Mouse (Mus musculus) intestine, postnatal 0 days (tissue): ENCODE measurements around the gene Crebl2. TPM values are rescaled to one million over a fixed set of nuclear protein-coding genes. Genes with fewer than 3 reads are reported as not detected.
A peak's percentile ranks its signal among the peaks of the same experiment; 100 is the strongest.

Experiments
- ATAC-seq: fragments of 200-750 bp; cut with Nextera tagmentation; 2 replicates; pipeline ENCODE4 v1.8.0; 2017; ENCODE audit warnings: mild to moderate bottlenecking, moderate TSS enrichment, moderate library complexity
- H3K27ac ChIP-seq: fragments of 300-500 bp; sonication (generic); 2 replicates; pipeline ENCODE4 v1.5.1; 2014; ENCODE audit warnings: mild to moderate bottlenecking, low read depth, low read length, moderate library complexity
- H3K27me3 ChIP-seq: fragments of 300-500 bp; sonication (generic); replicated peaks from 2 replicates; pipeline ENCODE4 v1.6.1; 2014; ENCODE audit warnings: low read length, mixed read lengths; ENCODE audit not compliant: control insufficient read depth, insufficient read depth
- H3K36me3 ChIP-seq: fragments of 300-500 bp; sonication (generic); 2 replicates; pipeline ENCODE4 v1.6.1; 2014; ENCODE audit warnings: mild to moderate bottlenecking, moderate library complexity; ENCODE audit not compliant: control insufficient read depth, insufficient read depth
- H3K4me1 ChIP-seq: fragments of 300-500 bp; sonication (generic); replicated peaks from 2 replicates; pipeline ENCODE4 v1.6.1; 2014; ENCODE audit warnings: antibody characterized with exemption, low read length, mixed read lengths; ENCODE audit not compliant: control insufficient read depth, insufficient read depth
- H3K4me2 ChIP-seq: fragments of 300-500 bp; sonication (generic); replicated peaks from 2 replicates; pipeline ENCODE4 v1.6.1; 2014; ENCODE audit warnings: low read depth, mild to moderate bottlenecking, moderate library complexity
- H3K4me3 ChIP-seq: fragments of 300-500 bp; sonication (generic); 2 replicates; pipeline ENCODE4 v1.5.1; 2014; ENCODE audit warnings: low read depth, low read length
- H3K9ac ChIP-seq: fragments of 300-500 bp; sonication (generic); 2 replicates; pipeline ENCODE4 v1.6.1; 2014; ENCODE audit warnings: mild to moderate bottlenecking, low read depth, low read length
- H3K9me3 ChIP-seq: fragments of 300-500 bp; sonication (generic); 2 replicates; pipeline ENCODE4 v1.6.1; 2016; ENCODE audit warnings: mixed run types; ENCODE audit not compliant: control insufficient read depth
- CTCF ChIP-seq: sonication (generic); IDR thresholded peaks from 2 replicates; pipeline ENCODE4 v1.5.1; 2016; ENCODE audit warnings: low read depth, mild to moderate bottlenecking, control low read depth, antibody characterized with exemption, moderate library complexity
- WGBS: fragments of 180-500 bp; shearing (Covaris S2); extraction: QIAGEN DNeasy Blood & Tissue Kit; methylation state at CpG from one replicate; pipeline ENCODE4 v1.1.7; 2014; 5-methylcytosine and 5-hydroxymethylcytosine counted together
- polyA plus RNA-seq: library from polyadenylated mRNA; unstranded; fragments of >200 nt; fragmentation: Nextera tagmentation; extraction: Ambion mirVana; gene quantifications from 2 replicates; pipeline ENCODE4 v1.2.1, GENCODE M21; 2015

Gene Crebl2
- polyA plus RNA-seq, 1 experiment from 2014 or later: 4.9 TPM

DNA sequence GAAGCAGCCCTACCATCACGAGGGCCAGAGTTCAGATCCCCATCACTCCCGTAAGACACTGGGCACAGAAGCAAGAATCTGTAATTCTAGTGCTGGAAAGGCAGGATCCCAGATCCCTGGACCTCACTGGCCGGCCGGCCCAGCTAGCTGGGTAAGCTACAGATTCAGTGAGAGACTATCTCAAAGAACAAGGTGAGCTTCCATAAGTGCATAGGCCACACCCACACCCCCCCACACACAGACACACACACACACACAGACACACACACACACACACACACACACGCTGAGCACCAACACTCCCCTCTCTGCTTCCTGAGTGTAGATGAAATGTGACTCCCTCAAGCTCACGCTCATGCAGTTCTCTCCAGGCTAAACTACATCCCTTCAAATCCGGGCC is 60.5 kb downstream of the Crebl2 start:
- H3K27me3 ChIP-seq: no peaks in the 10 kb centered on the region
- no peaks in the 10 kb centered on the region for H3K4me1 ChIP-seq
- no peak for TF ChIP-seq CTCF
- no peaks in the 10 kb centered on the region; the same call in 1 of the 2 replicates for H3K36me3 ChIP-seq
- no peak overlapping the region for H3K4me2 ChIP-seq
- H3K9ac ChIP-seq: no peak overlapping the region
- H3K4me3 ChIP-seq: no peak overlapping the region
- no peak overlapping the region for H3K27ac ChIP-seq
- no peak for ATAC-seq
- 83% methylated on average over 7 of the region's 7 CpGs for WGBS
- no peaks in the 10 kb centered on the region for H3K9me3 ChIP-seq

DNA sequence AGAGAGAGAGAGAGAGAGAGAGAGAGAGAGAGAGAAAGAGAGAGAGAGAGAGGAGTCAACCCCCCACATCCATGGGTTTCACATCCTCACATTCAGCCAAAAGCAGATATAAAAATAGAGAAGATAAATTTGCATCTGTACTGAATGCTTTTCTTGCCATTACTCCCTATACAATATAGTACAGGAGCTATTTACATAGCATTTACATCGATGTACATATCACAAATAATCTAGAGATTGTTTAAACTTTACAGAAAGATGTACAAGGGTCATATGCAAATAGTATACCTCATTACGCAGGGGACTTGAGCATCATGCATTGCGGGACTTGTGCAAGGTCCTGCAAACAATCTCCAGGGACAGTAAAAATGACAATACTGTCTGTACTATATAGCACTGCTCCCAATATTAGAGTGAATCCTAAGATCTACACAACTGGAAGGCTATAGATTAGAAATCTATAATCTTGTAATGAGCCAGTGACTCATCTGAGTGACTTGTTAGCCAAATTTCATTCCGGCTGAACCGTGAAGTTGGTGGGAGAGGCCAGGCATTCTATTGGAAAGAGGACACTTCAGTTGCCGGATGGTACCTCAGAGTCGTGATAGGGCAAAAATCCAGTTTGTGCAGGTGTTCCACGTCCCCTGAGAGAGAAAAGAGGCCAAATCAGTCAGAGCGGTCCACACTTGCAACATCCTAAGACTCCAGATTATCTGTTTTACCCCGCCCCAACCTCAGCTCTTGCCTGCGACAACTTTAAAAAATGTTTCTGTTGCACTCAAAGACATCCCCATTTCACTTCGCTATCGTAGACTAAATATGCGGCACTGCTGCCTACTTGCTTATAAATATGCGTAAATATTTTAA is 66.8 kb downstream of the Crebl2 start:
- H3K27me3 ChIP-seq: no peaks in the 10 kb centered on the region
- H3K9ac ChIP-seq: peak overlapping the region; percentile 35; the same call in 1 of the 2 replicates
- no peaks in the 10 kb centered on the region for H3K9me3 ChIP-seq
- H3K4me2 ChIP-seq: peak overlapping the region; percentile 73
- no peak overlapping the region for H3K27ac ChIP-seq
- no peak for ATAC-seq
- 31% methylated on average over 15 of the region's 15 CpGs for WGBS
- H3K4me3 ChIP-seq: peak overlapping the region; percentile 43
- TF ChIP-seq CTCF: no peak
- H3K36me3 ChIP-seq: no peaks in the 10 kb centered on the region
- H3K4me1 ChIP-seq: peaks cover 4% of the 10 kb centered on the region

DNA sequence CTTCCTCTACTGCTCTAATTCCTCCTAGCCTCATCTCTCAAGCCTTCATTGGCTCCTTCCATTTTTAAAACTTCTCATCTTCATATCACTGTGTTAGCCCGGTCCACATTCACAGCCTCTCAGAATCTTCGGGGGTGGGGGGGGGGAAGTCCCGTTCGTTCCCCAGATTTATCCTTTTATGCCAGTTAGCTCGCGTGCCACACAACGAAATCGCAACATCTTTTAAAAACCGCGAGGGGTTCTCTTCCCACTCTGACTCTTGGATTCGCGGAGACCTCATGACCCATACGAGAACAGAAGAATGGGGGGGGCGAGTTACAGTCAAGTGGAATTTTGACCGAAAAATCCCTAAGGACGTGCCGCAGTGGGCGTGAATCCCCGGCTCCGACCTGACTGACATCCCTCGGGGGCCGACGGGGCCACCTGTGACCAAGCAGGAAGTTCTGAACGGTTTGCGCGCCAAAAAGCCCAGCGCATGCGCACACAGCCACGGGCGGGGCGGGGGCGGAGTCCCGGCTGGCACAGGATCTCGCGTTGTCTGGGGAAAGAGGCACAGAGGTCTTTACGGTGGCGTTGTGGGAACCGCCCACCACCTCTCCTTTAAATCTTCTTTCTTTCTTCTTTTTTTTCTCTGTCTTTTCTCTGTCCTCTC is 67.6 kb downstream of the Crebl2 start:
- no peaks in the 10 kb centered on the region for H3K36me3 ChIP-seq
- H3K4me3 ChIP-seq: peak overlapping the region; percentile 43
- peak overlapping the region; percentile 60 for H3K9ac ChIP-seq
- H3K27ac ChIP-seq: peak overlapping the region; percentile 97
- peak; percentile 90 for ATAC-seq
- peak overlapping the region; percentile 73 for H3K4me2 ChIP-seq
- H3K4me1 ChIP-seq: peaks cover 4% of the 10 kb centered on the region
- under 1% methylated on average over 38 of the region's 38 CpGs for WGBS
- no peaks in the 10 kb centered on the region for H3K27me3 ChIP-seq
- TF ChIP-seq CTCF: no peak
- no peaks in the 10 kb centered on the region for H3K9me3 ChIP-seq

DNA sequence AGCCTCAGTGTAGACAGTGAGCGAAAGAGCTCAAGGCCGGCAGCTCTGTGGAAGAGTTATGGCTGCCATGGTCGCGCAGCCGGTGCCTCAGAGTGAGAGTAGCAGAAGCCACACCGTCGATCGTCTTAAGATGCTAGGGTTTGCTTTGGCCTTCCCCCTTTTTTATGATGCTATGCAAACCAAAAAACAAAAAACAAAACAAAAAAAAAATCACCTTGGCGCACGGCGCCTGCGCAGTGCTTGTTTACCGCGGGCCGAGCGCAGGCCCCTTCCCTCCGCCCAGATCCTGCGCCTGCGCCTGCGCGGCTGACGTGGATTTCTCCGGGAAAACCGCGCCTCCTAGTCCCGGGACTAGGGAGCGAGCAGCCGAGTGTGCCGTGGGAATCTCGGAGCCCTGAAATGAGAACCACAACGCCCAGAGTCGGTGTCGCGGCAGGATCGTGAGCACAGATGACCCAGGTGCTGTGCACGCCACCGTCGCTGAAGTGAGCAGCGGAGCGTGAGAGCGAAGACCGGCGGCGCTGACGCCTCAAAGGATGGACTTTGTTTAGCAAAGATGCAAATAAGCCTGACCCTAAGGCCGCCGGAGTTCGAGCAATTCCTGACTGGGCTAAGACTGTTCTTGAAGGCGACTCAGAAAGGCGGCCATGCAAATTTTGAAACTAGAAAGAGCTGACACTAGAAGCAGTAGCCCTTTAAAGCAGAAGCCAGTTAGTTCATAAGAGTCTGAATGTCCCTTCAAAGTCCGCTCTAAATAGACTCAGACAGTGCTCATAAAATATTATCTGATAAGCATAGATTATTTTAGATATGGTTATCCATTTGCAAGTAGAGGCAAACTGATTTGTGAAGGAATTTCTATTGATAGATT is 68.4 kb downstream of the Crebl2 start, which contains the start of gene Gpr19:
Gene Gpr19, minus strand, starts transcription at position 484 of the 871 bp plus-strand sequence.
- H3K4me3 ChIP-seq: peak within 1 kb of the TSS; percentile 43
- H3K27me3 ChIP-seq: no peaks in the 10 kb centered on the region
- H3K9ac ChIP-seq: peak within 1 kb of the TSS; percentile 60
- H3K36me3 ChIP-seq: no peaks in the 10 kb centered on the region
- H3K4me1 ChIP-seq: peaks cover 4% of the 10 kb centered on the region
- TF ChIP-seq CTCF: peak; percentile 54
- H3K9me3 ChIP-seq: no peaks in the 10 kb centered on the region
- WGBS: under 1% methylated on average over 51 of the region's 51 CpGs
- peak; percentile 96 for ATAC-seq
- peak within 1 kb of the TSS; percentile 73 for H3K4me2 ChIP-seq
- peak within 1 kb of the TSS; percentile 97 for H3K27ac ChIP-seq

DNA sequence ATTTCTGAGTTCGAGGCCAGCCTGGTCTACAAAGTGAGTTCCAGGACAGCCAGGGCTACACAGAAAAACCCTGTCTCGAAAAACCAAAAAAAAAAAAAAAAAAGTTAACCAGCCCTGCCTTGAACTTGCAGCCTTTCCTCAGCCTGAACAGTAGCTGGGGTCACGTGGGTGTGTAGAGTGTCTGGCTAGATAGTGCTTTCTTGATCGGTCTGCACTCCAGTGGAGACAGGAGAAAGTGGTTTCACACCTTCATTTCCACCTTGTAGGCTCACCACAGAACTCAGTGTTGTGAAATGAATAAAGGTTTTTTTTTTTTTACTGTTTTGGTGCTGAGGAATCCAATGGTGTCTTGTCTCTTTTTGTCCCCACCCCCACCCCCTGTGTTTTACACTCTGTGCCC is 73.4 kb downstream of the Crebl2 start:
- Histone ChIP-seq H3K27ac (no peak overlapping the region), H3K27me3 (no peaks in the 10 kb centered on the region), H3K9me3 (no peaks in the 10 kb centered on the region), H3K4me3 (no peak overlapping the region), H3K9ac (no peak overlapping the region), H3K4me2 (no peak overlapping the region), H3K36me3 (no peaks in the 10 kb centered on the region), H3K4me1 (peaks cover 4% of the 10 kb centered on the region; the same call in 1 of the 2 replicates)
- 76% methylated on average over 4 of the region's 4 CpGs for WGBS
- no peak for ATAC-seq
- no peak for TF ChIP-seq CTCF
